Mouse (Mus musculus): ENCODE data around the gene Pcx. TPM values are rescaled to one million over a fixed set of nuclear protein-coding genes. Genes with fewer than 3 reads are reported as not detected.
"Not testable (repeated sequence)": the region's sequence is repeated elsewhere in the genome, so short reads cannot be mapped to it uniquely, and the experiment has no call there.

The Pcx gene
- polyA plus RNA-seq, 1 experiment, result 4.0 TPM

- peaks cover 18% of the 10 kb centered on the region for H3K27me3 ChIP-seq (ENCODE audit: control insufficient read depth, insufficient read depth, insufficient read length)
- no peaks in the 10 kb centered on the region for H3K79me3 ChIP-seq (ENCODE audit: low read depth)
- H3K79me2 ChIP-seq (ENCODE audit: control insufficient read depth, insufficient read depth), result no peaks in the 10 kb centered on the region
- TF ChIP-seq USF1 (IDR thresholded peaks at IDR 0.05; ENCODE audit: low read depth), result no peak
- no peak for TF ChIP-seq MYOD1 (IDR thresholded peaks at IDR 0.05; ENCODE audit: control insufficient read depth, insufficient read length, low read depth)
- no peaks in the 10 kb centered on the region for H3K36me3 ChIP-seq (ENCODE audit: control insufficient read depth, insufficient read depth)
- H3K4me3 ChIP-seq (ENCODE audit: insufficient read depth, poor library complexity, severe bottlenecking), result no peak overlapping the region
- no peak overlapping the region for H3ac ChIP-seq (ENCODE audit: control insufficient read depth, insufficient read length, low read depth)
Measured at GRCm38 (mm10) chr19:4583856-4584255, 73.6 kb downstream of the Pcx start.

GRCm38 (mm10) chr19:4586783-4587182 is 76.5 kb downstream of the Pcx start:
- H3K27me3 ChIP-seq (ENCODE audit: control insufficient read depth, insufficient read depth, insufficient read length), result peaks cover 18% of the 10 kb centered on the region

GRCm38 (mm10) chr19:4587426-4587825 is 77.2 kb downstream of the Pcx start:
- no peak overlapping the region for H3ac ChIP-seq (ENCODE audit: control insufficient read depth, insufficient read length, low read depth)
- TF ChIP-seq CTCF (IDR thresholded peaks at IDR 0.05; ENCODE audit: control insufficient read depth, insufficient read depth, insufficient read length) (no peak), FOSL1 (IDR thresholded peaks at IDR 0.05; ENCODE audit: insufficient read depth, low read length, poor library complexity, severe bottlenecking) (no peak), MAX (IDR thresholded peaks at IDR 0.05) (no peak), MYOD1 (IDR thresholded peaks at IDR 0.05; ENCODE audit: control insufficient read depth, insufficient read length, low read depth) (no peak), USF1 (IDR thresholded peaks at IDR 0.05; ENCODE audit: low read depth) (no peak), MYOG (IDR thresholded peaks at IDR 0.05; ENCODE audit: control insufficient read depth, extremely low read depth, insufficient read length) (no peak)
- H3K36me3 ChIP-seq (ENCODE audit: control insufficient read depth, insufficient read depth), result no peaks in the 10 kb centered on the region
- H3K27me3 ChIP-seq (ENCODE audit: control insufficient read depth, insufficient read depth, insufficient read length), result peaks cover 18% of the 10 kb centered on the region
- H3K79me3 ChIP-seq (ENCODE audit: low read depth), result no peaks in the 10 kb centered on the region
- H3K4me3 ChIP-seq (ENCODE audit: insufficient read depth, poor library complexity, severe bottlenecking), result no peak overlapping the region
- no peaks in the 10 kb centered on the region for H3K79me2 ChIP-seq (ENCODE audit: control insufficient read depth, insufficient read depth)

More at GRCm38 (mm10) chr19:4586783-4587182, 76.5 kb downstream of the Pcx start:
- not testable (repeated sequence) for H3K79me3 ChIP-seq (ENCODE audit: low read depth); H3K79me2 ChIP-seq (ENCODE audit: control insufficient read depth, insufficient read depth); H3K4me3 ChIP-seq (ENCODE audit: insufficient read depth, poor library complexity, severe bottlenecking); H3ac ChIP-seq (ENCODE audit: control insufficient read depth, insufficient read length, low read depth); H3K36me3 ChIP-seq (ENCODE audit: control insufficient read depth, insufficient read depth)

- Histone ChIP-seq H3ac (ENCODE audit: control insufficient read depth, insufficient read length, low read depth) (no peak overlapping the region), H3K79me3 (ENCODE audit: low read depth) (no peaks in the 10 kb centered on the region), H3K4me3 (ENCODE audit: insufficient read depth, poor library complexity, severe bottlenecking) (no peak overlapping the region), H3K36me3 (ENCODE audit: control insufficient read depth, insufficient read depth) (no peaks in the 10 kb centered on the region), H3K27me3 (ENCODE audit: control insufficient read depth, insufficient read depth, insufficient read length) (peaks cover 17% of the 10 kb centered on the region), H3K79me2 (ENCODE audit: control insufficient read depth, insufficient read depth) (no peaks in the 10 kb centered on the region)
- no peak for TF ChIP-seq CEBPB (IDR thresholded peaks at IDR 0.05; ENCODE audit: low read depth)
- no peak for TF ChIP-seq MYOD1 (IDR thresholded peaks at IDR 0.05; ENCODE audit: control insufficient read depth, insufficient read length, low read depth)
- TF ChIP-seq CTCF (IDR thresholded peaks at IDR 0.05; ENCODE audit: control insufficient read depth, insufficient read depth, insufficient read length), result no peak
- no peak for TF ChIP-seq USF1 (IDR thresholded peaks at IDR 0.05; ENCODE audit: low read depth)
- TF ChIP-seq MYOG (IDR thresholded peaks at IDR 0.05; ENCODE audit: control insufficient read depth, extremely low read depth, insufficient read length), result no peak
- no peak for TF ChIP-seq FOSL1 (IDR thresholded peaks at IDR 0.05; ENCODE audit: insufficient read depth, low read length, poor library complexity, severe bottlenecking)
- TF ChIP-seq MAX (IDR thresholded peaks at IDR 0.05), result no peak
Measured at GRCm38 (mm10) chr19:4588430-4588829, 78.2 kb downstream of the Pcx start.

GRCm38 (mm10) chr19:4589081-4589480 is 78.8 kb downstream of the Pcx start:
- TF ChIP-seq FOSL1 (IDR thresholded peaks at IDR 0.05; ENCODE audit: insufficient read depth, low read length, poor library complexity, severe bottlenecking), result no peak
- TF ChIP-seq MAX (IDR thresholded peaks at IDR 0.05), result no peak
- TF ChIP-seq CTCF (IDR thresholded peaks at IDR 0.05; ENCODE audit: control insufficient read depth, insufficient read depth, insufficient read length), result peak; percentile 46
- no peak for TF ChIP-seq MYOG (IDR thresholded peaks at IDR 0.05; ENCODE audit: control insufficient read depth, extremely low read depth, insufficient read length)
- Histone ChIP-seq H3K4me3 (ENCODE audit: insufficient read depth, poor library complexity, severe bottlenecking) (no peak overlapping the region), H3K27me3 (ENCODE audit: control insufficient read depth, insufficient read depth, insufficient read length) (peaks cover 13% of the 10 kb centered on the region), H3K36me3 (ENCODE audit: control insufficient read depth, insufficient read depth) (no peaks in the 10 kb centered on the region), H3K79me3 (ENCODE audit: low read depth) (no peaks in the 10 kb centered on the region), H3ac (ENCODE audit: control insufficient read depth, insufficient read length, low read depth) (no peak overlapping the region), H3K79me2 (ENCODE audit: control insufficient read depth, insufficient read depth) (no peaks in the 10 kb centered on the region)

- H3K27me3 ChIP-seq (ENCODE audit: control insufficient read depth, insufficient read depth, insufficient read length), result peaks cover 8% of the 10 kb centered on the region
- no peaks in the 10 kb centered on the region for H3K36me3 ChIP-seq (ENCODE audit: control insufficient read depth, insufficient read depth)
- no peaks in the 10 kb centered on the region for H3K79me2 ChIP-seq (ENCODE audit: control insufficient read depth, insufficient read depth)
- no peaks in the 10 kb centered on the region for H3K79me3 ChIP-seq (ENCODE audit: low read depth)
- no peak overlapping the region for H3ac ChIP-seq (ENCODE audit: control insufficient read depth, insufficient read length, low read depth)
- no peak overlapping the region for H3K4me3 ChIP-seq (ENCODE audit: insufficient read depth, poor library complexity, severe bottlenecking)
- TF ChIP-seq MYOG (IDR thresholded peaks at IDR 0.05; ENCODE audit: control insufficient read depth, extremely low read depth, insufficient read length), result no peak
- no peak for TF ChIP-seq CTCF (IDR thresholded peaks at IDR 0.05; ENCODE audit: control insufficient read depth, insufficient read depth, insufficient read length)
- TF ChIP-seq USF1 (IDR thresholded peaks at IDR 0.05; ENCODE audit: low read depth), result no peak
- TF ChIP-seq FOSL1 (IDR thresholded peaks at IDR 0.05; ENCODE audit: insufficient read depth, low read length, poor library complexity, severe bottlenecking), result no peak
- TF ChIP-seq MYOD1 (IDR thresholded peaks at IDR 0.05; ENCODE audit: control insufficient read depth, insufficient read length, low read depth), result no peak
- no peak for TF ChIP-seq CEBPB (IDR thresholded peaks at IDR 0.05; ENCODE audit: low read depth)
- TF ChIP-seq MAX (IDR thresholded peaks at IDR 0.05), result no peak
Measured at GRCm38 (mm10) chr19:4590025-4590424, 79.8 kb downstream of the Pcx start.
